Comparison of ENCODE assay signal across 8 mouse cellular contexts in the genomic region with DNA sequence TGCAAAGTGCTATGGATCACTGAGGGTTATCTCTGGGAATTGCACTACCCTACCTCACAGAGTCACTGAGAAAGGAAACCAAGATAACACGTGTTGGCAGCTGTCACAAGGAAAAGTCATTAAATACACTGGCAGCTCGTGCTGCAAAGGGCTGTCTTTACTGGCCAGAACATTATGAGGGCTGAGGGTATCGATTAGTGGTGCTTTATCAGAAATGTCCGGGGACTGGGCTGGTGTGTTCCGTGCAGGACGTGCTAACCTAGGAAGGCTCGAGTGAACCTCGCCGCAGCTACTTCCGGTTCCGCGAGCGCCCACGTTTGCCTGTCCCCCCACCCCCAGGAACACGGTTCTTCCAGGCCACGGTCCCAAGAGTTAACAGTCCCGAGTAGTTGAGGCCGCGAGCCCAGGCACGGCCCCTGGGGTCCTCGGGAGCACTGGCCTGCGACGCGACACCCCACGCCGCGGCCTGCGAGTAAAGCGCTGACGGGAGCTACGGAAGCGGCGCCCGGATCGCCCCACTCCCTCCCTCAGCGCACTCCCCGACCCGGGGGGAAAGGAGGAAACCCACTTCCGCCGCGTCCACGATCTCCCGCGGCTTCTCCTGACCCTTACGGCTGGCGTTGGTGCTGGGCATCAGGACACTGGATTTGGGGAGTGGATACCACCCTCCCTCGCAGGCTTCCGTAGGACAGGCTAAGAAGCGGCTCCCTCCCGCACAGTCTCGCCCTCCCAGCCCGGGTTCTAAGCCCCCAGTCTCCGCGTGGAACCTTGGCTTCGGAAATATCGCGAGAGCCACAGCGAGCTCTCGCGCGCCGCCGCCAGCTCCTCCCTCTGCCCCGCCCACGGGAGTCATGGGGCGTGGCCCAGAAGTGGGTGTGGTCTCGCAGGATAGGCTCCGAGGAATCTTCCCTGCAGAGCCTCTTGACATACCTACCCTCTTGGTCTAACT. TPM values are rescaled to one million over a fixed set of nuclear protein-coding genes. Genes with fewer than 3 reads are reported as not detected.
A peak's percentile ranks its signal among the peaks of the same experiment; 100 is the strongest.
DNase-seq lines count a peak whose midpoint lies in the region; ATAC-seq lines count a peak whose summit lies in the region.

A gene (minus strand): TSS at position 785 of the 949 bp plus-strand sequence.

- peaks cover 19% of the 10 kb centered on the region; the same call in 1 of the 2 replicates for H3K36me3 ChIP-seq in intestine, embryonic 14.5 days (ENCODE audit: control insufficient read depth, insufficient read depth, low read length)

- peak; percentile 93 for ATAC-seq in intestine, embryonic 14.5 days (replicated peaks; ENCODE audit: low FRiP score, low TSS enrichment, low read depth)

- H3K27me3 ChIP-seq in intestine, embryonic 14.5 days (replicated peaks; ENCODE audit: control insufficient read depth, insufficient read depth, low read length), result no peaks in the 10 kb centered on the region

- peak within 1 kb of the TSS; percentile 97 for H3K9ac ChIP-seq in intestine, embryonic 14.5 days (ENCODE audit: low read length)

- no peaks in the 10 kb centered on the region for H3K9me3 ChIP-seq in intestine, embryonic 14.5 days (ENCODE audit: control insufficient read depth, low read length)

- peak within 1 kb of the TSS; percentile 84 for H3K4me2 ChIP-seq in intestine, embryonic 14.5 days (ENCODE audit: low read length)

- H3K4me3 ChIP-seq in intestine, embryonic 14.5 days (ENCODE audit: low read depth, low read length), result peak within 1 kb of the TSS; percentile 91

- WGBS in intestine, embryonic 14.5 days, result under 1% methylated on average over 65 of the region's 68 CpGs

- intact Hi-C loops in left cerebral cortex, postnatal 14 days (cut with DNase I), result no loop called here

- no peaks in the 10 kb centered on the region for H3K4me1 ChIP-seq in intestine, embryonic 14.5 days (replicated peaks; ENCODE audit: control insufficient read depth, insufficient read depth, low read length)

- peak within 1 kb of the TSS; percentile 93 for H3K27ac ChIP-seq in intestine, embryonic 14.5 days (ENCODE audit: low read depth)

- DNase-seq in adrenal gland, adult (ENCODE audit: inconsistent age in 2 of 2, low spot score in 1 of 2), result peak; percentile 94 to 98
- peak; percentile 94 for DNase-seq in embryo, embryonic 10.5 days (ENCODE audit: low spot score)
- DNase-seq in gastrocnemius, postnatal 25 days, result peak; percentile 88
- peak; percentile 99 for DNase-seq in intestine, embryonic 14.5 days (ENCODE audit: low spot score)
- DNase-seq in left cerebral cortex, postnatal 14 days (ENCODE audit: low spot score in 2 of 2), result peak; percentile 93
- peak; percentile 95 for DNase-seq in mesoderm, embryonic 11.5 days (ENCODE audit: low read depth, low spot score)
- DNase-seq in right cerebral cortex, postnatal 36 days (ENCODE audit: low spot score in 2 of 2), result peak; percentile 81 to 87
- DNase-seq in yolk sac, embryonic 10.5 days (ENCODE audit: low spot score), result peak; percentile 92

RNA-seq across cellular contexts. Expression of the gene that starts here (rescaled TPM):
- total RNA-seq in gastrocnemius, postnatal 25 days (2021), result 10 to 100 TPM; 61.3 to 61.8 TPM
- polyA plus RNA-seq in intestine, embryonic 14.5 days (2014; fragmentation: Nextera tagmentation; extraction: Ambion mirVana), result 107 and 109 TPM in 2 replicates
- 10 to 100 TPM; 58.5 to 63.3 TPM for total RNA-seq in left cerebral cortex, postnatal 14 days (2021)

Comparison
In these comparisons a context has a peak if more than half of its experiments do, and no peak if none do; other contexts are left out.
1. Peak in every context shown above with its lines: DNase-seq, ATAC-seq, H3K4me3 ChIP-seq and H3K27ac ChIP-seq.